Mouse (Mus musculus) midbrain, postnatal 0 days (tissue): ENCODE measurements around the gene Chka. TPM values are rescaled to one million over a fixed set of nuclear protein-coding genes. Genes with fewer than 3 reads are reported as not detected.
A peak's percentile ranks its signal among the peaks of the same experiment; 100 is the strongest.

Experiments used
- ATAC-seq: fragments of 200-750 bp; cut with Nextera tagmentation; 2 replicates; pipeline ENCODE4 v1.8.0; 2017; ENCODE audit warnings: moderate number of reproducible peaks, mild to moderate bottlenecking, moderate TSS enrichment, moderate library complexity; ENCODE audit not compliant: low FRiP score
- DNase-seq: peaks from one replicate; pipeline ENCODE4 v3.0.0-alpha.2; 2015; ENCODE audit warnings: low spot score
- H3K27ac ChIP-seq: fragments of 300-500 bp; sonication (generic); 2 replicates; pipeline ENCODE4 v1.5.1; 2014; ENCODE audit warnings: low read depth, mild to moderate bottlenecking, low read length, mixed read lengths
- H3K27me3 ChIP-seq: fragments of 300-500 bp; sonication (generic); 2 replicates; pipeline ENCODE4 v1.6.1; 2014; ENCODE audit warnings: low read length, control low read depth, mixed read lengths; ENCODE audit not compliant: insufficient read depth
- H3K36me3 ChIP-seq: fragments of 300-500 bp; sonication (generic); 2 replicates; pipeline ENCODE4 v1.6.1; 2014; ENCODE audit warnings: low read length, control low read depth, mixed read lengths; ENCODE audit not compliant: insufficient read depth
- H3K4me1 ChIP-seq: fragments of 300-500 bp; sonication (generic); 2 replicates; pipeline ENCODE4 v1.6.1; 2014; ENCODE audit warnings: mild to moderate bottlenecking, control low read depth, antibody characterized with exemption, low read length, mixed read lengths; ENCODE audit not compliant: insufficient read depth
- H3K4me2 ChIP-seq: fragments of 300-500 bp; sonication (generic); 2 replicates; pipeline ENCODE4 v1.6.1; 2014; ENCODE audit warnings: low read depth, mild to moderate bottlenecking, low read length, mixed read lengths; ENCODE audit not compliant: poor library complexity, severe bottlenecking
- H3K4me3 ChIP-seq: fragments of 300-500 bp; sonication (generic); 2 replicates; pipeline ENCODE4 v1.5.1; 2014; ENCODE audit warnings: low read depth, mild to moderate bottlenecking, low read length, moderate library complexity
- H3K9ac ChIP-seq: fragments of 300-500 bp; sonication (generic); replicated peaks from 2 replicates; pipeline ENCODE4 v1.6.1; 2014; ENCODE audit warnings: mild to moderate bottlenecking, low read length, moderate library complexity, mixed read lengths; ENCODE audit not compliant: poor library complexity, severe bottlenecking
- H3K9me3 ChIP-seq: fragments of 300-500 bp; sonication (generic); 2 replicates; pipeline ENCODE4 v1.6.1; 2016; ENCODE audit warnings: low read length, control low read depth
- CTCF ChIP-seq: IDR thresholded peaks from 2 replicates; pipeline ENCODE4 v1.5.1; 2016; ENCODE audit warnings: antibody characterized with exemption, mild to moderate bottlenecking
- WGBS: fragments of 180-500 bp; shearing (Covaris S2); extraction: QIAGEN DNeasy Blood & Tissue Kit; methylation state at CpG from one replicate; pipeline ENCODE4 v1.1.7; 2014; 5-methylcytosine and 5-hydroxymethylcytosine counted together
- polyA plus RNA-seq: library from polyadenylated mRNA; unstranded; fragments of >200 nt; fragmentation: Nextera tagmentation; extraction: Ambion mirVana; gene quantifications from 2 replicates; pipeline ENCODE4 v1.2.1, GENCODE M21; 2015
- total RNA-seq: library from RNA; depleted of rRNA; stranded (reverse); fragments of >200 nt; gene quantifications from 2 replicates; pipeline ENCODE4 v1.2.3, GENCODE M21; 2014

Chka gene
- total and polyA plus RNA-seq, 2 experiments from 2014 or later, result 56.3 to 62.7 TPM

DNA sequence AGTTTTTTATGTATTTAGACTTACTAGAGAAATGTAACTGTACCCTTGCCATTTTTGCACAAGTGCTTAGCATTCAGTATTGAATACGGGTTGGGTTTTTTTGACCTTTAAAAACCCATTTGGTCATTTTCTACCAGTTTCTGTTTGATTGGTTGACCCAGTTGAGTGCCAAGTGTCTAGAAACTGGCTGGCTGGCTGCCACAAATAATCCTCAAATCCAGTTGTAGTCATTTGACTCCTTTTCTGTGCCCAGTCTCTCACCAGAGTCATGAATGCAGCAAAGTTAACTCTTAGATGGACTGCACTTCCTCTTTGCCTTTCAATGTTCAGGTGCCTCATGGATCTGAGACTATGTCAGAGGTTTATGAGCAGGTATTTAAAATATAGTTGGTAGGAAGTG is 2.3 kb downstream of the Chka start:
- Histone ChIP-seq H3K27me3 (no peaks in the 10 kb centered on the region), H3K9me3 (no peaks in the 10 kb centered on the region), H3K4me2 (peak overlapping the region; percentile 67), H3K4me3 (peak overlapping the region; percentile 5; the same call in 1 of the 2 replicates), H3K9ac (no peak overlapping the region), H3K27ac (no peak overlapping the region), H3K36me3 (no peaks in the 10 kb centered on the region), H3K4me1 (peaks cover 14% of the 10 kb centered on the region)
- 76% methylated on average over 1 of the region's 1 CpGs for WGBS
- TF ChIP-seq CTCF, result no peak
- no peak for ATAC-seq
- peak; percentile 32 for DNase-seq

DNA sequence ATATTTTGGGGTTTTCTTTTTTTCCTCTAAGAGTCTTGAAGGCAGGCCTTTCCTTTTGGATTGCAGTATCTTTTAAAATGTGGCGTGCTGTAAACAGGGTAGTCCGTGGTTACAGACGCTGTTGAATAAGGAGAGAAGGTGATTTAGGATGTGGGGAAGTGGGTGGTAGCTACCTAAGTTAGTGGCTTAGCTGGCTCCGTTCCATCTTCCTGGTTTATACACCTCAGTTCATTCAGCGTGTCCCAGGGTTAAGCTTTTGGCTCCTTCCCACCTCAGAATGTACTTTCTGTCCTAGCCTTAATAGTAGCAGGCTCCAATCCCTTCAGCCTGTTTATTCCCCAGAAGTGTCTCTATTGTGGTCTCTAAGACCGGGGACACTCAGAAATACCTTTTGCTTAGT is 3.5 kb downstream of the Chka start:
- DNase-seq (no peak), ATAC-seq (no peak)
- H3K9me3 ChIP-seq, result no peaks in the 10 kb centered on the region
- H3K27me3 ChIP-seq, result no peaks in the 10 kb centered on the region
- no peak for TF ChIP-seq CTCF
- no peak overlapping the region for H3K4me3 ChIP-seq
- no peaks in the 10 kb centered on the region for H3K36me3 ChIP-seq
- 73% methylated on average over 6 of the region's 6 CpGs for WGBS
- H3K4me2 ChIP-seq, result peak overlapping the region; percentile 21
- H3K9ac ChIP-seq, result no peak overlapping the region
- 0 out of 2 replicates have a peak overlapping the region, but pooled peaks have one; percentile 32 for H3K27ac ChIP-seq
- peaks cover 14% of the 10 kb centered on the region for H3K4me1 ChIP-seq

DNA sequence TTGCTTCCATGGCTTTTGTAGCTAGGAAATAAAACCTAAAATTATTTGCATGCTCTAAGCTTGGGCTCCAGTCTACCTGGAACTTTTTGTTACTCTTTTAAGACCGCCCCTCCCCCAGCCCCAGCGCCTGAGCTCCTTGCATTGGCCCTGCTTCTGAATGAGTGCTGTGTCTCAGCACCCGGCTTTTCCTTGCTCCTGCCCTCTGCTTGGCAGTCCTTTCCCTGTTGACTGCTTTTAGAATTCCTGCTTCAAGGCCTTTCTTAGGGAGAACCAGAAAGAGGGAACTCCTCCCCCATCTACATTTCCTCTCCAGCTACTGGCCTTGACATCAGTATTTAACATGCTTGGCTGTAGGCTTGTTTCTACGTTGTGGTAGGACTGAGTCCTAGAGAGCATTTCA is 4.0 kb downstream of the Chka start:
- Histone ChIP-seq H3K27ac (no peak overlapping the region), H3K9ac (no peak overlapping the region), H3K27me3 (no peaks in the 10 kb centered on the region), H3K9me3 (no peaks in the 10 kb centered on the region), H3K36me3 (no peaks in the 10 kb centered on the region), H3K4me1 (peaks cover 14% of the 10 kb centered on the region), H3K4me3 (no peak overlapping the region), H3K4me2 (peak overlapping the region; percentile 21)
- no peak for TF ChIP-seq CTCF
- ATAC-seq, result no peak
- 19% methylated on average over 4 of the region's 4 CpGs for WGBS
- peak; percentile 12 for DNase-seq

DNA sequence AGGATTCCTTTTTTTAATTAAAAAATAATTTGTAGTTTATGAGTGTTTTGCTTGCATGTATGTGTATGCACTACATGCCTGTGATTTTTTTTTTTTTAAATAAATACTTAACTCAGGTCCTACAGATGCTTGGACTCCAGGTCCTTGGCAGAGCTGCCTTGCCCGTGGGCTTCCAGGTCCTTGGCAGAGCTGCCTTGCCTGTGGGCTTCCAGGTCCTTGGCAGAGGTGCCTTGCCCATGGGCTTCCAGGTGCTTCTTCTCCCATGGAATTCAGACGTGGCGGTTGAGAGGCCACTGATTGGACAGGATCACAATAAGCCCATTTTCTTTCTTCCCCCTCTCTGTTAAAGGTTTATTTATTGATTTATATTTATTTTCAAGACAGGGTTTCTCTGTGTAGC is 5.6 kb downstream of the Chka start:
- DNase-seq (no peak), ATAC-seq (no peak)
- H3K27ac ChIP-seq, result no peak overlapping the region
- WGBS, result 76% methylated on average over 3 of the region's 3 CpGs
- no peaks in the 10 kb centered on the region for H3K9me3 ChIP-seq
- H3K27me3 ChIP-seq, result no peaks in the 10 kb centered on the region
- no peaks in the 10 kb centered on the region for H3K36me3 ChIP-seq
- no peak overlapping the region for H3K9ac ChIP-seq
- no peak overlapping the region for H3K4me2 ChIP-seq
- TF ChIP-seq CTCF, result no peak
- no peak overlapping the region for H3K4me3 ChIP-seq
- H3K4me1 ChIP-seq, result peaks cover 14% of the 10 kb centered on the region

DNA sequence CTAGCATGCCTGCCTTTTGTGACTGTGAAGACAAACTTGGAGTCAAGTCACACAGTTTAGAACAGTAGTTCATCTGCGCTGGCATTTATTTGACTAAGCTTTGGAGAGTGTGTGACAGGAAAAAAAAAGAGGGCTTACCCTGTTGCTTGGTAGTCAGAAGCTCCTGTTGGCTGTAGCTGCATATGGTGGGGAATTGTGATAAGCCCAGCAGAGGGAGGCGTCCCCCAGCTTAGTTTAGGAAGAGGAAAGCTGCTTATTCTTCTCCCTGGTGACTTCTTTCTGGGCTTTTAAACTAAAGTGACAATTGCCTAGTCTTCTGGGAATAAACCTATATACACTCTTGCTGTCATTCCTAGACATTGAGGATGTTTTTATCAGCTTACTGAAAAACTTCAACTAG is 11.1 kb downstream of the Chka start:
- Histone ChIP-seq H3K9ac (no peak overlapping the region), H3K4me1 (peaks cover 3% of the 10 kb centered on the region; the same call in 1 of the 2 replicates), H3K27me3 (no peaks in the 10 kb centered on the region), H3K4me3 (no peak overlapping the region), H3K27ac (no peak overlapping the region), H3K9me3 (no peaks in the 10 kb centered on the region), H3K36me3 (no peaks in the 10 kb centered on the region), H3K4me2 (no peak overlapping the region)
- ATAC-seq (no peak), DNase-seq (peak; percentile 6)
- WGBS, result 57% methylated on average over 2 of the region's 2 CpGs
- no peak for TF ChIP-seq CTCF

DNA sequence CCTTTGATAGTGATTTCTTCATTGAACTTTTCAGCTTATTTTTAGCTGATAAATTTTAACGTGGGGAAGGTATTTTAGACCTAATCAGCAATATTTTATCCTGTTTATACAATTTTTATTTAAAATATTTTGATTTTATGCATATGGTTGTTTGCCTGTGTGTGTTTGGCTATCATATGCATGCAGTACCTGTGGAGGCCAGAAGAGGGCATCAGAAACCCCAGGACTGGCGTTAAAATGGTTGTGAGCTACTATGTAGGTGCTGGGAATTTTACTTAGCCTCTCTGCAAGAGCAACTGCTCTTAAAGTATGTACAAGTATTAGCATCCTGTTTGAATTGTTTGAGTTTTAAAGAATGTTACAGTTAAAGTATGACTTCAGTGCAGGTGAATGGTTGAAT is 13.4 kb downstream of the Chka start:
- WGBS, result 88% methylated on average over 2 of the region's 2 CpGs
- H3K36me3 ChIP-seq, result no peaks in the 10 kb centered on the region
- H3K9ac ChIP-seq, result no peak overlapping the region
- no peak overlapping the region for H3K27ac ChIP-seq
- peaks cover 3% of the 10 kb centered on the region; the same call in 1 of the 2 replicates for H3K4me1 ChIP-seq
- H3K4me2 ChIP-seq, result no peak overlapping the region
- H3K4me3 ChIP-seq, result no peak overlapping the region
- H3K9me3 ChIP-seq, result no peaks in the 10 kb centered on the region
- DNase-seq, result no peak
- ATAC-seq, result no peak
- H3K27me3 ChIP-seq, result no peaks in the 10 kb centered on the region
- peak; percentile 51 for TF ChIP-seq CTCF
